Mouse (Mus musculus): ENCODE measurements at regions not wholly inside any gene's neighbourhood (a gene's known extent, or its start where the extent isn't known, plus 50 kb on each side); places are given as distances from the start of the nearest gene placed in this dataset.
A peak's percentile ranks its signal among the peaks of the same experiment; 100 is the strongest.

DNA sequence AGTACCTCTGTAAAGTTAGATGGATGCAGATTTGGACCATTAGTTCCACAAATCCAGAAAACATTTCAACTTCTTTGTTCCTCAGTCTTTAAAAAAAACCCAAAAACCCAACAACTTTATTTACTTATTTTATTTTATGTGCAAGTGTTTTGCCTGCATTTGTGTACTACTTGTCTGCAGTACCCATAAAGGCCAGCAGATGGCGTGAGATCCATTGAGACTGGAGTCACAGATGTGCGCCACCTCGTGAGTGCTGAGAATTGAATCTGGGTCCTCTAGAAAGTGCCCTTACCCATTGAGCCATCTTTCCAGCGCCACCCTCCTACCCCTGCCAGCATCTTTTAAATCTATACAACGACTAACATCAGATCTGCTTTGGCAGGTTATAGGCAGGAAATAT lies 53.0 kb downstream of the Gm12689 start:
- no peak for DNase-seq

DNA sequence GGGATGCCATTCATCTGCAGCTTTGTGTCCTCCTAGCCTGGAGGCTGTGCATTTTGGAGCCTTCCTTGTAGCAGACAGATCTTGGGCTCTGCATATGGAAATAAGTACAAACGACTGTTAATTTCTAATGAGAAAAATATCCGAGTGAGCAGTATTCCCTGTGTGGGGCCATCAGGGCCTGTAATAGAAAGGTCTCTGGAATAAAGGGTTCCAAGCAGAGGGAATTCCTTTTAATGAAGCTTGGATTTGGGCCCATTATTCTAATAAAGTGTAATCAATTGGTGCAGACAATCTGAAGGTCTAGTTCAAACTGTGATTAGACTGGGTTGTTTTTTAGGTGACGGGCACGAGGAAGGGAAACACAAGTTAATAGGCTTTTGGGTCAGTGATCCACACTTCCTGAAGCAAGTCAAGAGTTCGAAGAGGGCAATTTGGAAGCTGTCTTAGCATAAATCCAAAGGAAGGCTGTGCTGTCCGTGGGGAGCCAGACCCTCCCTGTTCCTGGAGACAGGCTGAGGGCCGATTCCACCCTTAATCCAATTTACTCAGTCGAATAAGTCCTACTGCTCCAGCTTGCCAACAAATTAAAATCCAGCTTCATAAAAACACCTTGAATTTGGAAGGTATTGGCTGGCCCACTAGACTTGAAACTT lies 57.5 kb downstream of the Gm12689 start:
- DNase-seq, result no peak

DNA sequence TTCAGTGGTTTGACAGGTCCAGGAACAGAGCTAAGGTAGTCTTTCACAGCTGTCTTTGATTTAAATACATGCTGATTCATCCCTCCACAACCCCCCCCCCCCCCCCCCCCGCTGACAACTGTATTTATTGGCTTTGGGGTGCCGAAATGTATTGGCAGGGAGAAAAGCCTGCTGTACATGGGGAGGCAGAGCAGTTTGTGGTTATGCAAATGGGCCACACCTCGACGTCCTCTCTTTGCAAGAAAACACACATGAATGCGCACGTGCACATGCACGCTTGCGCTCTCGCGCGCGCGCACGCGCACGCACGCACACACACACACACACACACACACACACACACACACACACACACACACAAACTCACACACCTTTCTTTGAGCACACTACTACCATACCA lies 58.5 kb downstream of the Gm12689 start:
- no peak for DNase-seq

DNA sequence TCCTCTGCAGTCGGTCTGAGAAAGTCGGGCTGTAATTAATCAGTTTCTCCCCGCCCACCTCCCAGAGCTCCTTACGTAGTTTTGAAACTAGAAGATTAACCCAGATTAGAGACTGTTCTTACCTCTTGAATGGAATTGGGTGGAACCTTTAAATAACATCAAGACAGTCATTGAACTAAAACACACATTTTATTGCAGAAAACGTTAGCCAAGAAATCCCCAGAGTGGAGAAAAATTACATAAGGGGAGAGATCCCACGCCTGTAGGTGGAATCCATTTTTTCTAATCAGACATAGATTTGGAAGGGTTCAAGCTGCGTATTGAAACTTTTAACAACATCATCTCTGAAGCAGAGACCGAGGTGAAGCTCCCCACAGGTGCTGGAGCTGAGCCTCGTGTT lies 59.1 kb downstream of the Gm12689 start:
- DNase-seq, result no peak

DNA sequence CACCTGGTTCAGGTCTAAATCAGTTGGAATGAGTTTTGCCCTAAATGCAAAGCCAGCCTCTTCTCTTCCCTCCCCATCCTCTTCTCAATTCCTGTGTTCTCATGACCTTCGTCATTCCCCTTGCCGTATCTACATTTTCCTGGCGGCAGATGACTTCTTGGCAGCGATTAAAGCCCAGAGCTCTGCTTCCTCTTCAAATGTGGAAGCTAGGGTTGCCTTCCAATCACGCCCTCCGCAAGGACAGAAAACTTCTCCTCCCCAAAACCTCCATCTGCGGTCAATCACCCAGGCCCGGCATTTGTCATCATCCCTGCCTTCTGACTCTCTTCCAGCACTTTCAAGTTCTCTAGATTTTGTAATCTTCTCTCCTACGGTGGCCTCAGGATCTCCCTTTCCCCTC lies 72.3 kb downstream of the Gm12689 start:
- DNase-seq, result no peak

DNA sequence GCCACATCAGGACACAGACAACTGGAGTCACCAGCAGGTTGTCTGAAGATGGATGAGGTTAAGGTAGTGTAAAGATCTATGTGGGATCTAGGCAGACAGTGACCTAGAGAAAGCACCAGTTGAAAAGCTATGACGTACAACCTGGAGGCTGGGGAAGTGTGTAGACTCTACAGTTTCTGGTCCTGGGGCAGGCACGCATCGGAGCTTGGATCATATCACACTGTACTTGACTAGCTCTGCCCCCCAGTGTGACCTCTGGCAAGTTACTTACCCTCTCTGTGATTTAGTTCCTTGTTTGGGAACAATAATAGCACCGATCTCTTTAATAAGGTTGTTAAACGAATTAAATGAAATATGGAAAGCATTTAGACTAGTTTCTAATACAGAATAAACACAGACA lies 75.5 kb downstream of the Gm12689 start:
- DNase-seq, result no peak

DNA sequence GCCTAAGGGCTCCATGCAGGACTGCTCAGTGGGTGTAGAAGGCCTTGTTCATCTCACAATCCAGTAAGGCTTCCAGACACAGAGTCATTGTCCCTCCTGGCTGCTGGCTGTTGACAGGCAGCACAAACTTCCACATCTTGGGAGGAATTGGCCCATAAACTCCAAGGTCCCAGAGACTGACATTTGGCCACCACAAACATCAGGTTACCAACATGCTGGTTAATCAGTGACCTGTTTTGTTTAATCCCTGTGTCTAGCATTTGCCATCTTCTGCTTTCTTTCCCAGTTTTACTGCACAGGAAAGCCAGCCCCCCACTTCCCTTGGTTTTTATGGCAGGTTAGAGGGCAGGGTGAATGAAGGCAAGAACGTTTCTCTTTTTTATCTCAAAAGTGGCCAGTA lies 80.5 kb downstream of the Gm12689 start:
- no peak for DNase-seq

DNA sequence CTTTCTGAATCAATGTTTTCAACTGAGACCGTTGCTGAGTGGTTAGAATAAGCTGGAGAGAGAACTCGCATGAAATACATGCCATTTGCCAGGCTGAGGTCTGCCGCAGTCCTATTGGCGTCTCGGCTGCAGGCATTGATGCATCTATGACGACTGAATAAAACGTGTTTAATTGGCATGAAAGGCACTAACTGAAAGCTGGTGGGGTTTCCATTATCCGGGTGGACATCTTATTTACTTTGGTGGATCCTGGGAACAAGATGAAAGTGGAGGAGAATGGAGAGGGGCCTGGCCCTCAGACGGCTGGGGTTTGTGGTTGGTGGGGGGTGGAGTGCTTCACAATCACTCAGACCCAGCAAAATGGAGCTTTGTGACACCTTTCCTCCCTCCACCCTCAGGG lies 81.2 kb downstream of the Gm12689 start:
- DNase-seq, result no peak

DNA sequence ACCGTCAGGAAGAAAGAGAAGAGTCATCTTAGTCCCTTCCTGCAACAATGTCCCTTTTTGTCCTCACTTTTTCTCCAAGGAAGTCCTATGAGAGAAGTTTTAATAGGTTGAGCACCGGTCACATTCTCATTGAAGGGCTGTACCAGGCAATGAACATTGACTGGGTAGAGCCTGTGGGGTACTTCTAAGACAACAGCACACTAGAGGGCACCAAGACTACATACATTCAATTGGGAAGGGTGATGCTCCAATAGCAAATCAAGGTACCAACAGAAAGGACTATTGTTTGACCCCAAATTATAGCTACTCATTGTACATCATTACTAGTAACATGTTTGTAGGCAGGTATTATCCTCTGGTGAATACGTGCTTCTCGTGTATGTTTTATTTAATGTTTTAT lies 84.3 kb downstream of the Gm12689 start:
- no peak for DNase-seq

DNA sequence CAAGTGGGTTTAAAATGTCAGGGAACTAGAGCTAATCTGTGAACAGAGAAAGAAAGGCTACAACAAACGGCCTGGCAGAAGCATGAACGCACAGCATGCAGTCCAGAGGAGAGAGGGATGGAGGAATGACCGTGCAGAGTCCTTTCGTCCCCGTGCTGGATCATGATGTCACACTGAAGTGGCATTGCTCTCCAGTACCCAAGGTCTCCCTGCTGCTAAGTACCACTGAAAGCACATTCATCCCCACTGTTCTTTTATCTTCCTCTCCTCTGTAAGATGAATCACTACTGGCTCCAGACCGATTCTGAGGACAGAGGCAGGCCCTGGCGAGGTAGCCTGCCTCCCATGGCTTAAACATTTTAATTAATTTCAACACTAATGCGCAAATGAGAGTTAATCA lies 89.7 kb downstream of the Gm12689 start:
- DNase-seq, result peak; percentile 11

DNA sequence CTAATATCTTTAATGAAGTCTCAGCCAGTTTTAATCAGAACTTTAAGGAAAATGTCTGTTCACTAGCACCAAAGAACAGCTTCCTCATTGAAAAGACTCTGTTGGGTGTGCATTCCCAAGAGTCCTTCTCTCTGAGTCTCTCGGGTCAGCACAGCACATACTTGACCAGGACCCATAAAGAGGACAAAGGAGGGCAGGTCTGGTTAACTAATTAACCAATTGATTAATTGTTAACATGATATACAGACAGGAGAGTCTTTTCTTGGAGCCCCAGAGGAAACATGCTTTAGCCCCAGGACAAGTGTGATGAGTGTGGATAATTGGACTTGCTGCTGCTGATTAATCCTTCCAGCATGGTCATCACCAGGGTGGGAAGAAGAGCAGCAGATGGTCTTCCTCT lies 93.7 kb downstream of the Gm12689 start:
- DNase-seq, result no peak

DNA sequence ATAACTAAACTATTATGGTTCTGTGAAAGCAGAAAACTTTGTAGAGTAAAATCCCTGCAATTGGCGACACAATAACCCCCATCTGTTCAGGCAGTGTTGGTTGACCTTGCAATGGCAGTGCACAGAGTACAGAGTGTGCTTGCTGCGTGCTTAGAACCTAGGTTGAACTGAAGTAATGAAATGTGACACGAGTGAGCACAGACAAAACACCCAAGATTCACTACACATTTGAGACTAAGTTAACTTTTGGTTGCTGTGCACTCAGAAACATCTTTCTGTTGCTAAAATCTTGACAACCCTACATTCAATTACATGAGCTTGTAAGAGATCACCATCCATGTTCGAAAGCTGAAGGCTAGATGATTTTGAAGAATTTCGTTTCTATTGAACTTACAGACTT lies 97.3 kb downstream of the Gm12689 start:
- DNase-seq, result peak in 1 of 2 experiments; percentile 11

DNA sequence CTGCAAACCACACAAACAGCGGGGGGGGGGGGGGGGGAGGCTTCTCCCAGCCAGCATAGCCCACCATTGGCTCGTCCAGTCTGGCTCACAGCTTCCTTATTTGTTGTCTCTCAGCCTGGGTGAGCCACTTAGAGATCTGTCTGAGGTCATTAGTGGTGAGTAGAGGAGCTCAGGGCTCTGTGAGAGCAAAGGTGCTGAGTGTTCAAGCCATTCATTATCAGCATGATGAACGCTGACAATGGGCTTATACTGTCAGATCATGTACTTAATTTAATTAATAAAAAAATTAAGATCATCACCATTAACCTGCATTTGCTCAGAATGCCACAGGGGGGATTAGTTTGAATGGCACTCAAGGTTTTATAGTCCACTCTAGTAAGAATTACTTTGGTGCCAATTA lies 98.5 kb downstream of the Gm12689 start:
- no peak for DNase-seq

DNA sequence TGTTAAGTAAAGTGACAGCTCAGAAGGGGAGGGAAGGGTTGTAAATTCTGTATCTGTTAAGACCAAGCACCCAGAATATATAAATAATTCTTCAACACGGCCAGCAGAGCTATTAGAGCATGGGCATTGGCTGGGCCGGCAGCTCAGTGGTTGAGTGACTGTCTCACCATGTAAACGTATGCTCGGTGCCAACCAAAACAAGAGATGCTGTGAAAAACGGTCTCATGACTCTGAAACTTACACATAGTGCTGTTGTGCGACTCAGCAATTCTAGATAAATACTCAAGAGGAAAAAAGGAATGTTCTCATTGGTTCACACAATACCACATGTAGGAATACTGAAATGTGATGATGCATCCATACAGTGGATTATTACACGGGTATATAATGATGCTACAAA lies 111.8 kb downstream of the Gm12689 start:
- no peak for DNase-seq

DNA sequence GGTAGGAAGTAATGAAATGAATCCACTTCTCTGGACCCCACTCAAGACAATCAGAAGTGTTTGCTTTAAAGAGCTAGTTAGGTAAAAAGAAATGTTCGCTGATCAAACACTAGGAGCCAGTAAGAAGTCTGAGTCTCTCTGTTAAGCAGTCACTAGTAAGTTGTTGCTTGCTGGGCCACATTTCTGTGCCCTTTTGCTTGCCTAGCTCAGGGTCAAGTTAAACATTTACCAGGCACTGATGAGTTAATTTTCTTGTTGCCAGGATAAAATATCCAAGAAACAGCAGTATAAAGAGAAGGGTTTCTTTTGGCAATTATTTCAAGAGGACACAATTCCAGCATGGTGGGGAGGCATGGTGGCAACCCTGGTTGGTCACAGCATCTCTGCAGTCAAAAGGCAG lies 127.7 kb downstream of the Gm12689 start:
- DNase-seq, result no peak

DNA sequence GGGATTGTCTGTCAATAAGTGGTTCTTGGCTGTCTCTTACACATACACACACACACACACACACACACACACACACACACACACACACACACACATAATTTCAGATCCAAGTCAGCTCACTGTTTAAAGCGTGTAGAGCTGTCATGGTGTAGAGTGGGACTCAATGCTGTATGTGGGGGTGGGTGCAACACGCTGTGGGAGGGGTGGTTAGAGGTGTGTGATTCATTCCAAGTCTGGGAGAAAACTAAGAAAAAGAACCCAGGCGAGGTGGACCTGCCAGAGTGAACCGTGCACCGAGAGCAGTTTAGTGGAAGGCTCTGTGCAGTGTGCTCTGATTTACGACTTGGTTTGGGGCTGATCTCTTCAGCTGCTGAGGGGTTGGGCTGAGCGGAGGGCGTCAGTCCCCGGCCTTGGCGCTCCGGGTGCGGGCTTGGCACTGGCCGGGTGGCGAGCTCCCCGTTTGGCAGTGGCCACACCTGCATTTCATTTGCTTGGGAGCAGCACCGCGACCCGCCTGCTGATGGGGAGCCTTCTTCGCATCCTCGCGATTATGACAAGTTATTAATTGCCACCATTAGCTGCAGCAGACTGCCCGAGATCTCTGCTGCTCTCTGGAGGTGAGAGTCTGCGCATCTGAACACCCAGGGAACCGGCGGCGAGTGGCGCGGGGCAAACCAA lies 149.5 kb downstream of the Gm12689 start:
- no peak for DNase-seq

DNA sequence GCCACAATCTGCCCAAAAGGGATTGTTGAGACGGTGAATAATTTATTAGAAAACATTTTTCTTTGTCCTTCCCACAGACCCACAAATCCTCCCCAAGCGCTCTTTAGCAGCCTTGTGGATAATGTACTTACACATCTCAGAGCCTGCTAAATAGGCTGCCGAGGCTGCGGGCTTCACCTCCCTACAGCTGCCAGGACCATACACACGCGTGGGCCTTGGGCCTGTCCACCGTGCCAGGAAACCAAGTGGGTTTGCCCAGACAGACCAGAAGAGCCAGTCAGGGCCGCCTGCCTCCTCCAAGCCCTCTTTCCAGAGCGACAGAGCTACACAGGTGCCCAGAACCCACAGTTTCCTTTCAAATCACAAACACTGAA lies 150.0 kb downstream of the Gm12689 start:
- no peak for DNase-seq

DNA sequence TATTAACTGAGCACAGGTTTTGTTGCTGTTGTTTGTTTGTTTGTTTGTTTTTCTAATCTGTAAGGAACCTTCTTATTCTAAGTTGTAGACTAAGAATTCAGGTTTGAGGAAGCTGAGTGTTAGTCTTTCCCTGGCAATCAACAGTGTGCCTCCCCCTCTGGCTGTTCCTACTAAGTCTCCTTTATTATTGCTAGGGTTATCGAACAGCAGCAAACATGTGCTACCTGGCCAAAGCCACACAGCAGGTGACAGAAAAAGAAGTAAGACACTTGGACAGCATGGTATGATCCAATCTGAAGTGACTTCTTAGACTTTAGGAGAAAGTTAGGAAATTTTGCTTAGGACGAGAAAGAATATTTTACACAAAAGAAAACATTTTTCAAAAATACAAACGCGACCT lies 163.3 kb downstream of the Gm12689 start:
- no peak for DNase-seq

DNA sequence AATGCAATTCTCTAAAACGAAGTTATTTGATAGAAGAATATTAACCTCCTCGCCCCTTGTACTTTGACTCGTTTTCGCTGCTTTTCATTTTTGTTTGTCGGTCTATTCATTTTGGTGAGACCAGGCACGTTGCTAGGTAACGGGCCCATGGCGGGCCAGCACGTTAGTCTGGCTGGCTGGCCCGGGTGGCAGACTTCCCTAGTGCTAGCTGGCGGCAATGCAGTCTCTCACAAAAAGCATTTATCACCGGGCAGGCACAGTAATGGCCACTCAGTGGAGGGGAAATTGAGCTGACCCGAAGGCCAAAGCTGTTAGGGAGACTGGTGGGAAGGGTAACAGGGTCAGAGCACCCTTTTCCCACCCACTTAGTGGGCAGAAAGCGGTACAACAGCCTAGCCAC lies 163.7 kb downstream of the Gm12689 start:
- DNase-seq, result peak; percentile 37 to 48

DNA sequence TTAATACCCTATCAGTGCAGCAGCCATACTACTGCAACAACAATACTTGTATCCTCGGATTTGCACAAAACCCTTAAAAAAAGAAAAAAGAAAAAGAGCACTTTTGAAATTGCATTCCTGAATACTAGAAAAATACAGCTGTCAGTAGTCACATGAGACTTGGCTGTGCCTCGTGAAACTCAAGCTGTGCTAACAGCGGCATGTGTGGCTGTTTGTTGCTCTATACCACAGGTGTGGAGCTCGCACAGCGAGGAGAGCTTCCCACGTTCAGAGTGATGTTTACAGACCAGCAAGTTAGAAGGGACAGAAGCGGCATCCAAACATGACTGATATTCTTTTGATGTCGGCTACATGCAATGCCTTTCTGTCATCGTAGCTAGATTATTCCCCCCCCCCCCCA lies 169.8 kb downstream of the Gm12689 start:
- no peak for DNase-seq

DNA sequence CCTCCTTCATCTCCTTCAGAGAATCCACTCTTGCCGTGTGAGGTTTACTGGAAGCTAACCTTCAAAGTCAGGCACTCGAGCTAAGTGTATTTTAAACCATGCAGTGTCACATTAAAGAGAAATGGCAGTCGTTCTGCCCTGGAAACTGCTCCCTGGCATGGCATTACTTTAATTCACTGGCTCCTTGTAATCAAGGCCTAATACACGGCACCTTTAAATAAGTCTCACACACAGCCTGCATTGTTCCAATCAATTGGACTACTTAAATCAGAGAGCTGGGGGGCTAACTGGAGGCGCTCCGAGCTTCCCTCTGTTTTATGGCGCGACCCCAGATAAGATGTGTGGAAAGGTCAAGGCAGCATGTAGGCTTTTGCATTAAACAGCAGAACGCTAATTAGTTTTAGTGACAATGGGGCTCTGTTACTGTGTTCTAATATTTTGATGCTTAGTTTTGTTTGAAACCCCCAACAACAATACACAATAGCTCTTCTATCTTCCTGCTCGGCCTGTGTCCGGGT lies 180.1 kb downstream of the Gm12689 start:
- no peak for DNase-seq

DNA sequence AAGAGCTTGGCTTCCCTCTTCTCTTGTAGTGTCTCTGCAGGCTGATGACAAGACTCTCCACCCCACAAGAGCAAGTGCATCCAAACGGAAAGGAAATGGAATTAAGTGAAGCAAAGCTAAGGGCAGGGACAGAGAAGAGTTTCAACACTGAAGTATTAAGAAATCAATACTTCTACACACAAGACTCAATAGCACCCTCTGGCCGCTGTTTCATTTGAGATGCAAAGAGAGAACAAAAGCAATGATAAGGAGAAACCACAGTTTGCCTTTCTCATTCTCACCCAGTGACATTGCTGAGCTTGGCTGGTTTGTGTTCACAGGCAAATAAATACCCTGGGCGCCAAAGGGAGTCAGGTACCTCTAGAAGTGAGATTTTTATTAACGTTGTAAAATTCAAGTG lies 171.8 kb upstream of the Foxd3 start:
- no peak for DNase-seq

DNA sequence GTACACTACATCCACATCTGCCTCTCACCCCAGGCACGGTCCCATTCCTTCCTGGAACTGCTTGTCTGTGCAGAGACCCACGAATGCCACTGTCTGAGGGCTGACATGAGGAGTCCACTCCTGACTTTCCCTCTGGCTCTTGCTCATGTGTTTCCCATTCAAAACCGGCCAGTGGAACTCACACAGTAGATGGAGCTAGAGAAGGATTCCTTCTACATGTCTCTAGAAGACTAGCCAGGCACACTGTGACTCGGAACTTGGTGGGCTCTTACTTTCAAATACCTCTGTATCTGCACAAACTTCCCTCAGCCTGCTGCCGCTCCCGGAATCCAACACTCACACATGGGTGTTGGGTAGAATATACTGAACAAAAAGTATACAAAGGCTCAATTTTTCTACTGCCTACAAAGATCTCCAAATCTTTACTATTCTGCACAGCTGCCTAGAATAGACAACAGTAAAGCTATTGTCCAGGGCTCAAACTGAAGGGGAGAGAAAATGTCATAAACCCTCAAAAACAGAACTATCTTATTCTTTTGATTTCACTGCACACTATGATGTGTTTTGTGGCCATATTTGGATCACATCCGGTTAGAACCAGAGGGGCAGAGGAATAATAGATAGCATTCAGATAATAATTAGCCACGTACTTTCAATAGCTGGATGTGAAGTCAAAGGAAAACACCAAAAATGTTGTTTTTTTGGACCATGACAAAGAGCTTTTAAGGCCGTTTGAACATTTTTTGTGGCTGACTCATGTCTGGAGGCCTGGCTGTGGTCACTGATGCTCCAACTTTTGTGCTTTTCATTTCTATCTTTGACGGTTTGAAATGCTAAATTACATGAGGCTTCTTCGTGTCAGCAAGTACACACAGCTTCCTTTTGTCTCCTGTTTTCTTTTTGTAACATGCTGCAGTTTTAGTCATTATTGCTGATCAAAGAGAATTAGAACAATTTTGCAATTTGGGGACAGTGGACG lies 164.3 kb upstream of the Foxd3 start:
- peak; percentile 2 to 5 for DNase-seq
